Mouse (Mus musculus) c-Kit-positive CD71-positive TER-119-negative erythroid progenitor cells, embryonic 14.5 days (primary cell): ENCODE measurements at regions not wholly inside any gene's neighbourhood (a gene's known extent, or its start where the extent isn't known, plus 50 kb on each side); places are given as distances from the start of the nearest gene placed in this dataset.

Source experiments
- DNase-seq: peaks from one replicate; pipeline ENCODE4 v3.0.0-alpha.2; 2013; ENCODE audit warnings: low read depth

GRCm38 (mm10) chr6:16999451-17000139 lies 65.4 kb upstream of the Tes start:
- no peak for DNase-seq

DNA sequence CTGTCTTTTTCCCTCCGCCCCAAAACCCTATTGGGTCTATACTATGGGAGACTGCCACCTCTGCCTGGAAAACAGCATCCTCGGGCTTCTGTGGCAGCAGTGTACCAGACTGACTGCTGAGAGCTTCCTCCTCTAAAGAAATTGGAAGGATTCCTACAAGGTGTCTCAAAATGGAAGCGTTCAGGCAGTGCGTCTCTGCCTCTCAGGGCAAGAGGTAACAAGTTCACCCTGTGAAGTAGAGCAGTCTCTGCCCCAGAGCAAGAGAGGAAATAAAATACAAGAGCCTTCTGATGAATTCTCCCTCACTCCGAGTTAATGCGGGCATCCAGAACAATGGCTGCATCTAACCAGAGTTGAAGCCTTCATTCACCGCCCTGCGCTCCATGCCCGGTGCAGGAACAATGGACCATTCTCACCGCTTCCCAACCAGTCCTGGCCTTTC lies 69.4 kb upstream of the Tes start:
- DNase-seq, result no peak

GRCm38 (mm10) chr6:16994711-16995110 lies 70.2 kb upstream of the Tes start:
- DNase-seq, result no peak

DNA sequence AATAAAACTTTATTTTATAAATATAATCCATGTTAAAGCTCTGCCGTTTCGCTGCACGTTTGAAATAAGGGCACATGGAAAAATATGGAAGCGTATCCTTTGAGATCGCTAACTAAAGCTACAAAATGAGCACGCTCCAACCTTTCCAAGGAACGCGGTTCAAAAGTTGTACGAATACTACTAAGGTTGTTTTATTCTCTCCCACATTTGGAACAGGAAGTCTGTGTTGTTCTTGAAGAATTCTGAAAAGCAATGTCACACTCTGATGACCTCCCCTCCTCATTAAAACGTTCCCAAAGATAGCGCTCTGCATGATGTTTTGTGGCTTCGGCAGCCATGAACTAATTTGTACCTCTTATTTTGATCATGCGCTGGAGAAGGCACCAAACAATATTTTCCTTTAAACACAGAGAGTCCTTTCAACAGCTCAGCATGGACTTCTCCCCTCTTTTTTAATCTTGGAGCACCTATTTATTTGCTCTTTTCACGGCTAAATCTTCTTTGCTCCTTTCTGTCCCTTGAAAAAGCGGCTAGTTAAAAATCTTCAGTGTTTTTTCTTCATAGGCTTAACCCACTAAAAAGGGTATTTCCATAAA lies 72.9 kb upstream of the Tes start:
- DNase-seq, result no peak

DNA sequence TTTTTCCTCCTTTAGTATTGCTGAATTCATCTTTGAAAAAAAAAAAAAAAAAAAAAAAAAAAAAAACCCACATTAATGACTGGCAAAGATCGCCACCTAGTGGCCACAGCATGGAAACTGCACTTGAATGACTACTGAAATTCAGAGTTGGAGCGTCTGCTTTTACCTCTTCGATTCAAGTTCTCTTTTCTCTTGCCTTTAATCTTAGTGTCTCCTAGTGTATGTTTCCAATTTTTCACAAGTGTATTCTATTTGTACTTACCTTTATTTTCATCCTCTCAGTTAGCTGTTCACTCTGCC lies 79.9 kb upstream of the Tfec start:
- peak; percentile 21 for DNase-seq

- DNase-seq, result no peak
Observed at GRCm38 (mm10) chr6:16977392-16978205, 79.4 kb upstream of the Tfec start.

GRCm38 (mm10) chr6:16965658-16966057 lies 67.4 kb upstream of the Tfec start:
- no peak for DNase-seq

DNA sequence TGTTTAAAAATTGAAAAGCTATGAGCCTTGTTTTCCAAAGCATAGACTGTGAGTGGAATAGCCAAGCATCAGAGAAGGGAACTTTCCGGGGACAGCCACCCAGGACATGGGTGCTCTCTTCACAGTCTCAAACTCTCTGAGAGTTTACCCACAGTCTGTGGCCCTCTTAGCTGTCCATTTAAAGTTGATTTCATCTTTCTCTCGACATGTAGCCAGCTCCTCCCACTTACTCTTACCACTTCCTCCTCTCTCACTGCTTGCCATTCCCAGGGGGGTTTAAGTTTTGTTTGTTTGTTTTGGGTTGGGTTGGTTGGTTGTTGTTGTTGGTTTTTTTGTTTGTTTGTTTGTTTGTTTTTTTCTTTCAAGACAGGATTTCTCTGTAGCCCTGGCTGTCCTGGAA lies 66.1 kb upstream of the Tfec start:
- no peak for DNase-seq

- DNase-seq, result no peak
Observed at GRCm38 (mm10) chr6:16963958-16964357, 65.7 kb upstream of the Tfec start.

GRCm38 (mm10) chr6:16958102-16958501 lies 59.9 kb upstream of the Tfec start:
- DNase-seq, result no peak

DNA sequence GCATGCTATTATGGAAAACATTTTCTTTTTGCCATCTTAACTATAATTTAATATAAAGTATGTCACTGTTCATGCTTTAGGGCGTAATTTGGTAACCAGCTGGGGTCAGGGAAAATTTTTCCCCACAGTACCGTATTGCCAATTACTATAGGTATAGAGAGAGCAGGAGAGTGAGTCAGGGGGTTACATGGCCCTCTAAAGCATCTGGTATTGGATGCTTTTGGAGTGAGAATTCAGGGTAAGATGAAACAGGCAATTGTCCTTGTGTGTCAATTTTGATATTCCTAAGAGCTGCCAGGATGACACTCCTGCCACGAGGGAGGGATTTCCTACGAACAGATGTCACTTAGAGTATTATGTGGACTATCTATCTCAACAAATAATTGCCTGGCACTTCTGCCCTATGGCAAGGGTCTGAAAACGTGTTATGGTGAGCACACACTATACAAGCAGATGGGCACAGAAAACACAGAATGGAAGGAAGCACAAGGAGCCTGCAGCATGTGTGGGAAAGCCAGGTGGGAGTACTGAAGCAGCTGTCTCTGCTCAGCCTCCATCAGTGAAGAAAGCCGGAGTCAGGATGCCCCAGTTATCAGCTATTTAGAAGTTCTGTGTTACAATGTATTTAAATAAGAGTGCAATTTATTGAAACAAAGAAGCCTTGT lies 58.7 kb upstream of the Tfec start:
- DNase-seq, result no peak
